Mouse (Mus musculus) CH12.LX (cell line): ENCODE data around the gene Slc22a2. TPM values are rescaled to one million over a fixed set of nuclear protein-coding genes. Genes with fewer than 3 reads are reported as not detected.

ENCODE experiments used
- DNase-seq: peaks from one replicate; pipeline ENCODE4 v3.0.0-alpha.2; 2013; ENCODE audit errors: extremely low read depth
- H3K27ac ChIP-seq: 2 replicates; pipeline ENCODE4 v1.5.1; 2012; ENCODE audit warnings: low read depth, mild to moderate bottlenecking, control low read depth, moderate library complexity; ENCODE audit not compliant: insufficient read depth
- H3K27me3 ChIP-seq: replicated peaks from 2 replicates; pipeline ENCODE3; 2012; ENCODE audit warnings: inconsistent platforms
- H3K36me3 ChIP-seq, 2 experiments: replicated peaks in 1 of 2; 2 replicates each; pipeline versions ENCODE3 to v1.6.1; 2012; ENCODE audit warnings: inconsistent platforms in 1 of 2, low read length in 1 of 2, mild to moderate bottlenecking in 1 of 2, mixed read lengths in 1 of 2, moderate library complexity in 1 of 2; ENCODE audit not compliant: control insufficient read depth in 1 of 2, insufficient read depth in 1 of 2
- H3K4me1 ChIP-seq, 2 experiments: 2 replicates each; pipeline ENCODE4 v1.6.1; 2012; ENCODE audit warnings: inconsistent platforms in 1 of 2, moderate library complexity in 1 of 2; ENCODE audit not compliant: insufficient read depth in 2 of 2, control insufficient read depth in 1 of 2
- H3K4me2 ChIP-seq: 2 replicates; pipeline ENCODE4 v1.6.1; 2012; ENCODE audit warnings: low read depth, mild to moderate bottlenecking, control low read depth; ENCODE audit not compliant: poor library complexity, insufficient read depth, severe bottlenecking
- H3K4me3 ChIP-seq, 3 experiments: fragments of 150-350 bp in 1 of 3; sonication (generic) in 1 of 3; replicated peaks in 1 of 3; 2 replicates each; pipeline versions ENCODE3 to v1.5.1; 2011 to 2012; ENCODE audit warnings: low read depth in 2 of 3, low read length in 2 of 3, mild to moderate bottlenecking in 2 of 3, moderate library complexity in 2 of 3, control low read depth in 1 of 3, improper control_type of control experiment in 1 of 3, inconsistent platforms in 1 of 3, mixed read lengths in 1 of 3; ENCODE audit not compliant: poor library complexity in 1 of 3
- H3K79me2 ChIP-seq: replicated peaks from 2 replicates; pipeline ENCODE4 v1.6.1; 2012; ENCODE audit warnings: mild to moderate bottlenecking, moderate library complexity; ENCODE audit not compliant: control insufficient read depth, poor library complexity, insufficient read depth, severe bottlenecking; ENCODE audit errors: extremely low read depth
- H3K9ac ChIP-seq: 2 replicates; pipeline ENCODE4 v1.6.1; 2012; ENCODE audit warnings: low read depth, mild to moderate bottlenecking, control low read depth, moderate library complexity; ENCODE audit not compliant: insufficient read depth
- H3K9me3 ChIP-seq: replicated peaks from 2 replicates; pipeline ENCODE3; 2012; ENCODE audit warnings: low read length, inconsistent platforms, mixed read lengths
- CTCF ChIP-seq, 2 experiments: IDR thresholded peaks in 1 of 2; conservative IDR thresholded peaks in 1 of 2; 2 replicates each; pipeline ENCODE4 v1.5.1; 2011 to 2012; ENCODE audit warnings: low read depth in 2 of 2, low read length in 2 of 2, improper control_type of control experiment in 1 of 2, inconsistent platforms in 1 of 2, mild to moderate bottlenecking in 1 of 2, moderate library complexity in 1 of 2
- E2F4 ChIP-seq: IDR thresholded peaks from 2 replicates; pipeline ENCODE4 v1.6.1; 2011; ENCODE audit warnings: low read depth, low read length, improper control_type of control experiment; ENCODE audit not compliant: insufficient replicate concordance
- GABPA ChIP-seq: IDR thresholded peaks from 2 replicates; pipeline ENCODE4 v1.6.1; 2012; ENCODE audit warnings: low read depth, low read length, improper control_type of control experiment, inconsistent platforms; ENCODE audit not compliant: insufficient replicate concordance
- HCFC1 ChIP-seq: IDR thresholded peaks from 2 replicates; pipeline ENCODE4 v1.6.1; 2012; ENCODE audit warnings: low read depth, mild to moderate bottlenecking, inconsistent platforms, low read length, improper control_type of control experiment
- IRF4 ChIP-seq: IDR thresholded peaks from 2 replicates; pipeline ENCODE4 v1.6.1; 2014; ENCODE audit warnings: low read depth, mild to moderate bottlenecking, inconsistent platforms, low read length, improper control_type of control experiment
- JUN ChIP-seq: IDR thresholded peaks from 2 replicates; pipeline ENCODE4 v1.6.1; 2011; ENCODE audit warnings: low read depth, mild to moderate bottlenecking, low read length, improper control_type of control experiment, moderate library complexity; ENCODE audit not compliant: insufficient read depth
- NELFE ChIP-seq: IDR thresholded peaks from 2 replicates; pipeline ENCODE4 v1.6.1; 2011; ENCODE audit warnings: low read depth, low read length, improper control_type of control experiment
- NRF1 ChIP-seq: IDR thresholded peaks from 2 replicates; pipeline ENCODE4 v1.6.1; 2014; ENCODE audit warnings: low read depth, mild to moderate bottlenecking, inconsistent platforms, low read length, improper control_type of control experiment, moderate library complexity
- SIN3A ChIP-seq: IDR thresholded peaks from 2 replicates; pipeline ENCODE4 v1.6.1; 2012; ENCODE audit warnings: low read length, improper control_type of control experiment, inconsistent platforms
- SMC3 ChIP-seq: IDR thresholded peaks from 2 replicates; pipeline ENCODE4 v1.6.1; 2011; ENCODE audit warnings: low read depth, low read length, improper control_type of control experiment
- TBP ChIP-seq: conservative IDR thresholded peaks from 2 replicates; pipeline ENCODE4 v1.6.1; 2011; ENCODE audit warnings: low read depth, low read length, improper control_type of control experiment
- TCF12 ChIP-seq: IDR thresholded peaks from 2 replicates; pipeline ENCODE4 v1.6.1; 2014; ENCODE audit warnings: low read depth, mild to moderate bottlenecking, inconsistent platforms, low read length, improper control_type of control experiment
- ZC3H11A ChIP-seq: IDR thresholded peaks from 2 replicates; pipeline ENCODE4 v1.6.1; 2012; ENCODE audit warnings: low read depth, mild to moderate bottlenecking, inconsistent platforms, low read length, improper control_type of control experiment
- ZKSCAN1 ChIP-seq: IDR thresholded peaks from 2 replicates; pipeline ENCODE4 v1.6.1; 2012; ENCODE audit warnings: low read depth, inconsistent platforms, low read length, improper control_type of control experiment, borderline replicate concordance
- ZMIZ1 ChIP-seq: IDR thresholded peaks from 2 replicates; pipeline ENCODE4 v1.6.1; 2012; ENCODE audit warnings: low read depth, mild to moderate bottlenecking, inconsistent platforms, low read length, improper control_type of control experiment
- dilution Hi-C: fragments of 300-500 bp; cut with MboI; formaldehyde crosslinking; loops from 2 replicates; pipeline ENCODE4 v1.14.3; 2020; ENCODE audit warnings: low sequenced_read_pairs; ENCODE audit not compliant: extremely low pct_unique_long_range_greater_than_20kb, extremely low pct_ligation_motif_present
- in situ Hi-C: fragments of 300-500 bp; cut with MboI; formaldehyde crosslinking; loops from 3 replicates; pipeline ENCODE4 v1.14.3; 2019; ENCODE audit warnings: low sequenced_read_pairs, low pct_ligation_motif_present, low pct_unique_long_range_greater_than_20kb, mixed read lengths
- polyA plus RNA-seq: library from polyadenylated mRNA; unstranded; fragments of >175 nt; gene quantifications from 2 replicates; pipeline ENCODE4 v1.2.1, GENCODE M21; 2012; ENCODE audit warnings: low read depth; ENCODE audit not compliant: insufficient read length
- total RNA-seq, 2 experiments: library from RNA; depleted of rRNA; stranded (reverse); fragments of 300-350 nt in 1 of 2; fragments of >200 nt in 1 of 2; gene quantifications; 2 replicates each; pipeline ENCODE4 v1.2.3; 2012 to 2014

Slc22a2 gene
- total and polyA plus RNA-seq, 3 experiments: not detected

- H3K4me3 ChIP-seq: no peak overlapping the region
- H3K36me3 ChIP-seq: no peaks in the 10 kb centered on the region
- no peak for TF ChIP-seq IRF4
- TF ChIP-seq ZMIZ1: no peak
- no peak for TF ChIP-seq TCF12
- no peak for TF ChIP-seq JUN
- no peak for TF ChIP-seq SIN3A
- TF ChIP-seq NRF1: no peak
- TF ChIP-seq ZC3H11A: no peak
- no peak for TF ChIP-seq E2F4
- TF ChIP-seq SMC3: no peak
- TF ChIP-seq NELFE: no peak
- H3K27me3 ChIP-seq: peaks cover 25% of the 10 kb centered on the region
- no peak for DNase-seq
- H3K9ac ChIP-seq: no peak overlapping the region
- no peaks in the 10 kb centered on the region for H3K4me1 ChIP-seq
- H3K27ac ChIP-seq: no peak overlapping the region
- peaks cover 15% of the 10 kb centered on the region for H3K9me3 ChIP-seq
- H3K79me2 ChIP-seq: no peaks in the 10 kb centered on the region
- H3K4me2 ChIP-seq: no peak overlapping the region
- dilution Hi-C loops: no loop called here
- in situ Hi-C loops: no loop called here
Observed at GRCm38 (mm10) chr17:12627983-12628382, 44.1 kb downstream of the Slc22a2 start.

DNA sequence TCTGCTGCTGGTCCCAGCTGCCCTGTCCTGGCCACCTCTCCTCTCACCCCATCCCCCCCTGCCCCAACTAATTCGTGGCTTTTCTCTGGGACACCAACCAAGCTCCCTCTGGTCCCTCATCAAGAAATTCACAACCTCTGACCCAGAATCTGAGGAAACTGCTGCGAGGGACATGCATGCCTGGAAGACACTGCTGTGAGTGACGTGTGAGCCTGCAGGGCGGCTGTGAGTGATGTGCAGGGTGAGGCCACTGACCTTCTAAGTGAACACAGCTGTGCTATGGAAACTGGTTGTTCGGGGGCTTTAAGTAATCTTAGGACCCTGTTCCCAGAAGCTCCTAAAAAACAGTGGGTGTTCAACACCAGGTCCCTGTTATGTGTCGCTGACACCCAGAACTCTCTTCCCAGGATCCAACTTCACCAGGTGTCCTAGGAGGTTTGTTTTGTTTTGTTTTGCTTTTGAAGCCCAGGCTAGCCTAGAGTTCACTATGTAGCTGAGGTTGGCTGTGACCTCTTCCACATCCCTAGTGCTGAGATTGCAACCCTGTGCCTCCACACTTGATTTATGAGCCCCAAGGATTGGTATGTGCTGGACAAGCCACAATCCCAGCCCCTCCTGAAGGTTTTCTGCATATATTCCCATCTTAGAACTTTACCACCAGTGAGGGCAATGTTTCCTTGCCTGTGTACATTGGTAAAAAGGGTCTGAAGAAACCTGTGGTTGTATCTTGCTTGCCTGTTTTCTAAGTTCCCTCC, 47.2 kb downstream of the Slc22a2 start:
- DNase-seq: no peak
- dilution Hi-C loops: no loop called here
- H3K4me1 ChIP-seq: no peaks in the 10 kb centered on the region
- H3K4me2 ChIP-seq: no peak overlapping the region
- H3K9me3 ChIP-seq: peaks cover under 1% of the 10 kb centered on the region
- no peak overlapping the region for H3K27ac ChIP-seq
- peaks cover 36% of the 10 kb centered on the region for H3K27me3 ChIP-seq
- H3K79me2 ChIP-seq: no peaks in the 10 kb centered on the region
- no peak overlapping the region for H3K4me3 ChIP-seq
- in situ Hi-C loops: no loop called here
- H3K36me3 ChIP-seq: no peaks in the 10 kb centered on the region
- no peak overlapping the region for H3K9ac ChIP-seq
- no peak for TF ChIP-seq HCFC1
- TF ChIP-seq SIN3A: no peak
- TF ChIP-seq CTCF (conservative IDR thresholded peaks at IDR 0.05 in 1 of 2, IDR thresholded peaks at IDR 0.05 in 1 of 2; ENCODE audit: low read depth in 2 of 2, low read length in 2 of 2): no peak
- no peak for TF ChIP-seq ZKSCAN1
- no peak for TF ChIP-seq GABPA
- TF ChIP-seq TBP: no peak
